Mouse (Mus musculus): ENCODE measurements around the gene Lcp1.

The Lcp1 gene

GRCm38 (mm10) chr14:75205363-75206051 lies 74.6 kb downstream of the Lcp1 start:
- no peak for DNase-seq (ENCODE audit: low spot score)

GRCm38 (mm10) chr14:75206307-75206706 lies 75.4 kb downstream of the Lcp1 start:
- DNase-seq (ENCODE audit: low spot score), result no peak

GRCm38 (mm10) chr14:75208572-75209151 lies 77.8 kb downstream of the Lcp1 start:
- no peak for DNase-seq (ENCODE audit: low spot score)

- DNase-seq (ENCODE audit: low spot score), result no peak
Measured at GRCm38 (mm10) chr14:75213752-75214151, 82.9 kb downstream of the Lcp1 start.

GRCm38 (mm10) chr14:75218843-75219242 lies 87.9 kb downstream of the Lcp1 start:
- no peak for DNase-seq (ENCODE audit: low spot score)

- DNase-seq (ENCODE audit: low spot score), result no peak
Measured at GRCm38 (mm10) chr14:75219250-75219913, 88.5 kb downstream of the Lcp1 start.

- DNase-seq (ENCODE audit: low spot score), result no peak
Measured at GRCm38 (mm10) chr14:75222386-75222785, 91.5 kb downstream of the Lcp1 start.

- DNase-seq (ENCODE audit: low spot score), result no peak
Measured at GRCm38 (mm10) chr14:75227453-75228084, 96.7 kb downstream of the Lcp1 start.

GRCm38 (mm10) chr14:75229834-75230233 lies 98.9 kb downstream of the Lcp1 start:
- DNase-seq (ENCODE audit: low spot score), result peak; percentile 13

GRCm38 (mm10) chr14:75233070-75233469 lies 102.2 kb downstream of the Lcp1 start:
- no peak for DNase-seq (ENCODE audit: low spot score)

- no peak for DNase-seq (ENCODE audit: low spot score)
Measured at GRCm38 (mm10) chr14:75235552-75235951, 104.7 kb downstream of the Lcp1 start.

GRCm38 (mm10) chr14:75235955-75236635 lies 105.2 kb downstream of the Lcp1 start:
- no peak for DNase-seq (ENCODE audit: low spot score)

GRCm38 (mm10) chr14:75236636-75237003 lies 105.7 kb downstream of the Lcp1 start:
- DNase-seq (ENCODE audit: low spot score), result no peak

- DNase-seq (ENCODE audit: low spot score), result no peak
Measured at GRCm38 (mm10) chr14:75237096-75237495, 106.2 kb downstream of the Lcp1 start.

- DNase-seq (ENCODE audit: low spot score), result no peak
Measured at GRCm38 (mm10) chr14:75238054-75238692, 107.3 kb downstream of the Lcp1 start.

- DNase-seq (ENCODE audit: low spot score), result no peak
Measured at GRCm38 (mm10) chr14:75242087-75242486, 111.2 kb downstream of the Lcp1 start, which contains the start of gene Cpb2. Cpb2 (plus strand) TSS chr14:75242287.

GRCm38 (mm10) chr14:75246024-75247000 lies 115.4 kb downstream of the Lcp1 start:
- no peak for DNase-seq (ENCODE audit: low spot score)

GRCm38 (mm10) chr14:75250432-75250831 lies 119.5 kb downstream of the Lcp1 start:
- DNase-seq (ENCODE audit: low spot score), result no peak

- peak; percentile 21 for DNase-seq (ENCODE audit: low spot score)
Measured at GRCm38 (mm10) chr14:75256521-75256920, 125.6 kb downstream of the Lcp1 start.

GRCm38 (mm10) chr14:75269531-75269930 lies 138.6 kb downstream of the Lcp1 start:
- no peak for DNase-seq (ENCODE audit: low spot score)

GRCm38 (mm10) chr14:75279716-75280115 lies 148.8 kb downstream of the Lcp1 start:
- no peak for DNase-seq (ENCODE audit: low spot score)

Measured in MN1 (cell line).